Mouse (Mus musculus): ENCODE results near the gene Camk1d. TPM values are rescaled to one million over a fixed set of nuclear protein-coding genes. Genes with fewer than 3 reads are reported as not detected.
A peak's percentile ranks its signal among the peaks of the same experiment; 100 is the strongest.

Gene Camk1d
- polyA plus RNA-seq, 1 experiment from 2014 or later: 1.4 TPM

- WGBS: 86% methylated on average over 12 of the region's 12 CpGs
- peaks cover 27% of the 10 kb centered on the region for H3K4me1 ChIP-seq
- no peak for DNase-seq (ENCODE audit: low spot score)
- no peaks in the 10 kb centered on the region for H3K9me3 ChIP-seq (replicated peaks)
- H3K27me3 ChIP-seq (ENCODE audit: low read depth, poor library complexity, severe bottlenecking): no peaks in the 10 kb centered on the region; the same call in 1 of the 2 replicates
- no peaks in the 10 kb centered on the region for H3K36me3 ChIP-seq
- H3K27ac ChIP-seq (replicated peaks): peak overlapping the region; percentile 57; the same call in 1 of the 2 replicates
- no peak overlapping the region for H3K4me3 ChIP-seq
Measured at GRCm38 (mm10) chr2:5327533-5328250, 386.6 kb downstream of the Camk1d start.

DNA sequence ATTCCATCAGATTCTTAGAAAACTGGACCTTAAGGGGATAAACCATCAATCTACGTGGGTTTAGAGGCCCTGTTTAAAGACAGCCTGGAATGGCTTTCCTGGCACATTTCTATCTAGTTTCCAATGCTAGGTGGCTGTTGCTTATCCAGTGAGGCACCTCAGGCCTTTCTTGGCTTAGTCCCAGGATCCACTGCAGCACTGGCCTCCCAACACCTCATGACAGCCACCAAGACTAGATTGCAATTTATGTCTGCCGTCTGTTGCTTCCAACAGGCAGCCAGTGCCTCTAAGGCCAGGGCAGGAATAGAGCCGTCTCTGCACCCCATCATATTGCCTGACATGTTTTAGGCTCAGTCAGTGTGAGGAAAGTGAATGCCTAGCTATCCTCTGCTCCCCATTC is 389.5 kb downstream of the Camk1d start:
- peaks cover under 1% of the 10 kb centered on the region; the same call in 1 of the 2 replicates for H3K27me3 ChIP-seq (ENCODE audit: low read depth, poor library complexity, severe bottlenecking)
- 91% methylated on average over 3 of the region's 3 CpGs for WGBS
- H3K36me3 ChIP-seq: no peaks in the 10 kb centered on the region
- no peak overlapping the region for H3K27ac ChIP-seq (replicated peaks)
- no peak overlapping the region for H3K4me3 ChIP-seq
- H3K4me1 ChIP-seq: peaks cover 46% of the 10 kb centered on the region
- no peak for DNase-seq (ENCODE audit: low spot score)
- H3K9me3 ChIP-seq (replicated peaks): no peaks in the 10 kb centered on the region

DNA sequence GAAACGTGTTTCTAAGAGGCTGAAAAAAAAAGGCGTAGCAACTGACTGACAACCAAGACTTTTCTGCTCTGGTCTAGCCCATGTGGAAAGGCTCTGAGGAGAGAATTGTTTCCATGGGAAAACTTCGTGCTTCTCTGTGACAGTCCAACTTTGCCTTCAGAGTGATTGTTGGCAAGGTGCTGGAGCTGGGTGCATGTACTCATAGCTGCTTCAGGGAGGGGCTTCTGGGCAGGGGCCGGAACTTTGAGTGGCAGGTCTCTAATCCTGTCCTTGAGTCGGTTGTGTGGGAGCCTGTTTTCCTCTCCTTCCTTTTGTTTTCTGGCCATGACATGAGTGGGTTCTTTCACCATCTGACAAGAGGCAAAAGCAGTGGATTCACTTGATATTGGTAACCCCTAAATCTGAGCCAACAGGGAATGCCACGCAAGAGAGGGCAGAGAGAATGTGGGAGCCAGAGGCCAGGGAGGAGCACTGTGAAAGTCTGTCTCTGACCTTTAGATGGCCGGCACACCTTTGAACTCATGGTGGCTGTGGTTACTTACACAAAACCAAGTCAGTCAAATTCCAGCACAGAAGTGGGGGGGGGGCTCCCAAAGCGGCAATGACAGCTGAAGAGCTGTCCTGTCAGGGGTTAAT is 392.5 kb downstream of the Camk1d start:
- 43% methylated on average over 8 of the region's 8 CpGs for WGBS
- Histone ChIP-seq H3K27ac (replicated peaks) (peak overlapping the region; percentile 63), H3K27me3 (ENCODE audit: low read depth, poor library complexity, severe bottlenecking) (peaks cover 25% of the 10 kb centered on the region), H3K9me3 (replicated peaks) (no peaks in the 10 kb centered on the region), H3K4me3 (no peak overlapping the region), H3K4me1 (peaks cover 28% of the 10 kb centered on the region), H3K36me3 (no peaks in the 10 kb centered on the region)
- peak; percentile 34 for DNase-seq (ENCODE audit: low spot score)

GRCm38 (mm10) chr2:5319138-5319537 is 395.2 kb downstream of the Camk1d start:
- DNase-seq (ENCODE audit: low spot score): no peak
- Histone ChIP-seq H3K4me1 (peaks cover 48% of the 10 kb centered on the region), H3K9me3 (replicated peaks) (no peaks in the 10 kb centered on the region), H3K27me3 (ENCODE audit: low read depth, poor library complexity, severe bottlenecking) (peaks cover 42% of the 10 kb centered on the region), H3K4me3 (no peak overlapping the region), H3K36me3 (no peaks in the 10 kb centered on the region), H3K27ac (replicated peaks) (no peak overlapping the region)
- 88% methylated on average over 3 of the region's 3 CpGs for WGBS

DNA sequence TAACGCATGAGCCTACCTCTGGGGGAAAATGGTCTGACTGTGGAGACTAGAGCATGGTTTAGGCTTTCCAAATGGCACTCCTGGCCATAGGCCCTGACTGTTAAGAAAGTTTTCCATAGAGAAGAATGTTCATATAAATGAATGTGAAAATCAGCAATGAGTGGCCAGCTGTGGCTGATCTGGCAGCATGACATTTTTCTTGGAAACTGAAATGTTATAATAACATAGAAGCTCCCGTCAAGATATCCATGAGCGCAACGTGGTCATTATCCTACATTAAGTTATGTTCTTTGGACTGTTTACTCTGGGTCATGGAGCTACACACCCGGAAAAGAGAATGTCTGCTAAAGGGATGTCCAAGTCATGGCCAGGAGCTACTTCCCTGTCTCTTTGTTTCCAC is 397.6 kb downstream of the Camk1d start:
- no peak for DNase-seq (ENCODE audit: low spot score)
- no peaks in the 10 kb centered on the region for H3K9me3 ChIP-seq (replicated peaks)
- H3K27ac ChIP-seq (replicated peaks): peak overlapping the region; percentile 83; the same call in 1 of the 2 replicates
- no peaks in the 10 kb centered on the region for H3K36me3 ChIP-seq
- peaks cover 64% of the 10 kb centered on the region for H3K27me3 ChIP-seq (ENCODE audit: low read depth, poor library complexity, severe bottlenecking)
- H3K4me1 ChIP-seq: peaks cover 43% of the 10 kb centered on the region
- WGBS: 94% methylated on average over 5 of the region's 5 CpGs
- H3K4me3 ChIP-seq: no peak overlapping the region

DNA sequence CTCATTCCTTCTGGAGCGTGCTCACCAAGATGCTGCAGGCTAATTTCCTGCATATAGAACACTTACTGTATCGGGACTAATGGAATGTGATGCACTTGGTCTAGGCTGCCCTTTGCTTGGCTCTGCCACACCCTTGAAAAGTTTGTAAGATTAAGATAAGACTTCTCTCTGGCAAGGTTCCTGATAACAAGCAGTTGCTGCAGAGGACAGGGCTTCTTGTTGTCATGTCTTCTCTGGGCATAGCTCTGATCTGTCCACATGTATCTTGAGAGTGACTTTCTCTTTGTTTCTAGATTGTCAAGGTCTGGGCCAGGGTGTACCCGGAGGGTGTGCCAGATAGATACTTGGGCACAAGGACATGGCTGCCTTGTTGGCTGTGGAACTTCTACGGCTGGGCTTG is 398.1 kb downstream of the Camk1d start:
- Histone ChIP-seq H3K27ac (replicated peaks) (peak overlapping the region; percentile 83; the same call in 1 of the 2 replicates), H3K4me1 (peaks cover 37% of the 10 kb centered on the region), H3K27me3 (ENCODE audit: low read depth, poor library complexity, severe bottlenecking) (peaks cover 69% of the 10 kb centered on the region), H3K9me3 (replicated peaks) (no peaks in the 10 kb centered on the region), H3K36me3 (no peaks in the 10 kb centered on the region), H3K4me3 (no peak overlapping the region)
- DNase-seq (ENCODE audit: low spot score): no peak
- 94% methylated on average over 4 of the region's 4 CpGs for WGBS

- Histone ChIP-seq H3K27ac (replicated peaks) (peak overlapping the region; percentile 83), H3K27me3 (ENCODE audit: low read depth, poor library complexity, severe bottlenecking) (peaks cover 78% of the 10 kb centered on the region), H3K9me3 (replicated peaks) (no peaks in the 10 kb centered on the region), H3K4me3 (no peak overlapping the region), H3K36me3 (no peaks in the 10 kb centered on the region), H3K4me1 (peaks cover 33% of the 10 kb centered on the region)
- WGBS: 59% methylated on average over 8 of the region's 8 CpGs
- DNase-seq (ENCODE audit: low spot score): no peak
Measured at GRCm38 (mm10) chr2:5315291-5315828, 399.0 kb downstream of the Camk1d start.

GRCm38 (mm10) chr2:5314530-5315166 is 399.7 kb downstream of the Camk1d start:
- DNase-seq (ENCODE audit: low spot score): peak; percentile 85

GRCm38 (mm10) chr2:5305156-5305555 is 409.2 kb downstream of the Camk1d start:
- no peak overlapping the region for H3K27ac ChIP-seq (replicated peaks)
- peaks cover 11% of the 10 kb centered on the region; the same call in 1 of the 2 replicates for H3K27me3 ChIP-seq (ENCODE audit: low read depth, poor library complexity, severe bottlenecking)
- no peaks in the 10 kb centered on the region for H3K9me3 ChIP-seq (replicated peaks)
- H3K4me3 ChIP-seq: no peak overlapping the region
- no peak for DNase-seq (ENCODE audit: low spot score)
- no peaks in the 10 kb centered on the region for H3K36me3 ChIP-seq
- WGBS: 91% methylated on average over 3 of the region's 3 CpGs
- 0 out of 2 replicates have a peak, but pooled peaks cover 3% of the 10 kb centered on the region for H3K4me1 ChIP-seq

More at GRCm38 (mm10) chr2:5314530-5315166, 399.7 kb downstream of the Camk1d start:
- H3K4me1 ChIP-seq: peaks cover 33% of the 10 kb centered on the region
- H3K27ac ChIP-seq (replicated peaks): peak overlapping the region; percentile 83
- H3K9me3 ChIP-seq (replicated peaks): no peaks in the 10 kb centered on the region
- 8% methylated on average over 9 of the region's 9 CpGs for WGBS
- H3K4me3 ChIP-seq: no peak overlapping the region
- H3K27me3 ChIP-seq (ENCODE audit: low read depth, poor library complexity, severe bottlenecking): peaks cover 82% of the 10 kb centered on the region
- H3K36me3 ChIP-seq: no peaks in the 10 kb centered on the region

- no peak for DNase-seq (ENCODE audit: low spot score)
- Histone ChIP-seq H3K27me3 (ENCODE audit: low read depth, poor library complexity, severe bottlenecking) (0 out of 2 replicates have a peak, but pooled peaks cover 7% of the 10 kb centered on the region), H3K4me3 (no peak overlapping the region), H3K36me3 (no peaks in the 10 kb centered on the region), H3K27ac (replicated peaks) (no peak overlapping the region), H3K9me3 (replicated peaks) (no peaks in the 10 kb centered on the region), H3K4me1 (0 out of 2 replicates have a peak, but pooled peaks cover 3% of the 10 kb centered on the region)
- WGBS: 87% methylated on average over 12 of the region's 12 CpGs
Measured at GRCm38 (mm10) chr2:5304451-5304850, 409.9 kb downstream of the Camk1d start.

- WGBS: 93% methylated on average over 12 of the region's 12 CpGs
- H3K4me3 ChIP-seq: no peak overlapping the region
Measured at GRCm38 (mm10) chr2:5301286-5301685, 413.0 kb downstream of the Camk1d start.

DNA sequence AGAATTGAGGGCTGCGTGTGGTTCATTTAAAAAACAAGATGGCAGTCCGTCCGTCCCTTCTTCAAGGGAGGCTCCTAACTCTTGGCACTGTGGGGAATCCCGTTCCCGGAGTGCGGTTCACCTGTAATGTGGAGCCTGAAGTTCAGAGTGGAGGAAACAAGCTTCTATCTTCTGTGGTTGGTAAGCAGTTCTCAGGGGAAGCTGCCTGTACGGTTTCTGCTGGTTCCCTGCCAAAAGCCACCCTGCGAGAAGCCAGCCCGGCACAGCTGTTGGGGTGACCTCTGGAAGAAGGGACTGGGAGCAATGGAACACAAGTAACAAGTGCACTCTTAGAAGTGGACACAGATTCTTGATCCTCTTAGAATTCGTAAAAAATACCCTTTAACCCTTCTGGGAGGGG is 416.2 kb downstream of the Camk1d start:
- Histone ChIP-seq H3K36me3 (no peaks in the 10 kb centered on the region), H3K4me1 (0 out of 2 replicates have a peak, but pooled peaks cover 3% of the 10 kb centered on the region)
- 92% methylated on average over 10 of the region's 10 CpGs for WGBS

More at GRCm38 (mm10) chr2:5301286-5301685, 413.0 kb downstream of the Camk1d start:
- Histone ChIP-seq H3K27me3 (ENCODE audit: low read depth, poor library complexity, severe bottlenecking) (no peaks in the 10 kb centered on the region), H3K4me1 (0 out of 2 replicates have a peak, but pooled peaks cover 6% of the 10 kb centered on the region), H3K36me3 (no peaks in the 10 kb centered on the region), H3K9me3 (replicated peaks) (no peaks in the 10 kb centered on the region), H3K27ac (replicated peaks) (no peak overlapping the region)
- DNase-seq (ENCODE audit: low spot score): no peak

More for the DNA sequence above, 416.2 kb downstream of the Camk1d start:
- Histone ChIP-seq H3K9me3 (replicated peaks) (no peaks in the 10 kb centered on the region), H3K27me3 (ENCODE audit: low read depth, poor library complexity, severe bottlenecking) (no peaks in the 10 kb centered on the region), H3K27ac (replicated peaks) (no peak overlapping the region), H3K4me3 (no peak overlapping the region)
- DNase-seq (ENCODE audit: low spot score): no peak

All from midbrain, embryonic 10.5 days (tissue).